Mouse (Mus musculus) megakaryocyte, embryonic 14.5 days (primary cell): ENCODE data around the gene Rubcnl.

Source experiments
- FLI1 ChIP-seq: IDR thresholded peaks from 2 replicates; pipeline ENCODE4 v1.6.1; 2012; ENCODE audit warnings: low read length, inconsistent platforms, mixed read lengths
- GATA1 ChIP-seq: IDR thresholded peaks from 3 replicates; pipeline ENCODE4 v1.6.1; 2012; ENCODE audit warnings: mixed read lengths, low read length, inconsistent platforms, borderline replicate concordance

- TF ChIP-seq FLI1 (no peak), GATA1 (no peak)
These were observed 25.9 kb upstream of the Rubcnl start for GRCm38 (mm10) chr14:74989909-74990308.
